Comparison of ENCODE assay signal across 7 mouse cellular contexts in the genomic region with DNA sequence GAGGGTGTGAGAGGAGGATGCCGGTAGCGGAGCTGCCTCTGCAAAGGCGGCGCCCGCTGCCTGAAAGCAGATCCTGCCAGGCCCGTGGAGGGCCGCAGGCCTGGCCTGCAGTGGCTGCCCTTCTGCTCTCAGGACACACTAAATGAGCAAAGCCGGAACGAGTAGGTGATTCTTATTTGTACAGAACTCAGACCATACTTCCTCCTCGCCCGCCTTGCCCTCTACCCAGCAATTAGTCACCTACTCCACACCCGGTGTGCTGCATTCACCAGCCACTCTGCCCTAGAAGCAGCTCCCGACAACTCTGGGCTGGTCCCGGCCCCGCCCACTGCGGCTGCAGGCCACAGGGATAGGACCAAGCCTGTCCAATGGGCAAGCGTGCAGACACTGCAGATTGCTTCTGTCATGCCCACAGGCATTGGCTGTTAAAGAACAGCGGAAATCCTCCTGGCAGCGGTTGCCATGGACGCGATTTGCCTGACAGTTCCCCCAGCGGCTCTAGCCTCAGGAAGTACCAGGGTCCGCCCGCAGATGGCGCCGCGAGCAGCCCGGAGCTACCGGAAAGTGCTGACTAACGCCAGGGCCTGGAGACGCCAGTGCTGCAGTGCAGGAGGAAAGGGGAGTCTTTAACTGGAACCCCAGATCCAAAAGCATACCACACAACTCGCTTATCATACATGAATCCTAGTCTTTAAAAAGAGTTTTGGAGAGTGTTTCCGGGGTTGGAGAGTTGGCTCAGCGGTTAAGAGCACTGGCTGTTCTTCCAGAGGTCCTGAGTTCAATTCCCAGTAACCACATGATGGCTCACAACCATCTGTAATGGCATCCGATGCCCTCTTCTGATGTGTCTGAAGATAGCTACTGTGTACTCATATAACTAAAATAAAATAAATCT. TPM values are rescaled to one million over a fixed set of nuclear protein-coding genes. Genes with fewer than 3 reads are reported as not detected.
A peak's percentile ranks its signal among the peaks of the same experiment; 100 is the strongest.
DNase-seq lines count a peak whose midpoint lies in the region; ATAC-seq lines count a peak whose summit lies in the region.

No protein-coding gene starts in this region.

- ATAC-seq in intestine, embryonic 15.5 days = peak; percentile 100

- H3K9ac ChIP-seq in intestine, embryonic 15.5 days = peak overlapping the region; percentile 57

- no peaks in the 10 kb centered on the region for H3K36me3 ChIP-seq in intestine, embryonic 15.5 days
- peaks cover 4% of the 10 kb centered on the region; the same call in 1 of the 2 replicates for H3K36me3 ChIP-seq in midbrain, embryonic 10.5 days

- no peaks in the 10 kb centered on the region for H3K27me3 ChIP-seq in intestine, embryonic 15.5 days (replicated peaks)
- H3K27me3 ChIP-seq in midbrain, embryonic 10.5 days (ENCODE audit: low read depth, poor library complexity, severe bottlenecking) = no peaks in the 10 kb centered on the region

- H3K4me3 ChIP-seq in intestine, embryonic 15.5 days (replicated peaks) = peak overlapping the region; percentile 44
- H3K4me3 ChIP-seq in midbrain, embryonic 10.5 days = peak overlapping the region; percentile 56

- no peaks in the 10 kb centered on the region for H3K9me3 ChIP-seq in intestine, embryonic 15.5 days
- H3K9me3 ChIP-seq in midbrain, embryonic 10.5 days (replicated peaks) = no peaks in the 10 kb centered on the region

- peak overlapping the region; percentile 71 for H3K4me2 ChIP-seq in intestine, embryonic 15.5 days (replicated peaks)

- peaks cover 9% of the 10 kb centered on the region; the same call in 1 of the 2 replicates for H3K4me1 ChIP-seq in intestine, embryonic 15.5 days (replicated peaks)
- H3K4me1 ChIP-seq in midbrain, embryonic 10.5 days = peaks cover 21% of the 10 kb centered on the region

- 3% methylated on average over 35 of the region's 35 CpGs for WGBS in intestine, embryonic 15.5 days
- WGBS in midbrain, embryonic 10.5 days = 5% methylated on average over 35 of the region's 35 CpGs

- peak; percentile 100 for DNase-seq in adrenal gland, adult 2 months
- peak; percentile 97 for DNase-seq in embryo, embryonic 11.5 days (ENCODE audit: low read depth, low spot score)
- peak; percentile 100 for DNase-seq in gastrocnemius, postnatal 36 days
- peak; percentile 100 for DNase-seq in left cerebral cortex, postnatal 25 days (ENCODE audit: low spot score in 2 of 2)
- DNase-seq in midbrain, embryonic 10.5 days (ENCODE audit: low spot score) = peak; percentile 100
- peak; percentile 100 for DNase-seq in right cerebral cortex, postnatal 4 days

- H3K27ac ChIP-seq in intestine, embryonic 15.5 days = peak overlapping the region; percentile 85
- peak overlapping the region; percentile 79 for H3K27ac ChIP-seq in midbrain, embryonic 10.5 days (replicated peaks)

- intact Hi-C loops in gastrocnemius, postnatal 36 days (cut with DNase I) = no loop called here
- intact Hi-C loops in left cerebral cortex, postnatal 25 days (cut with DNase I) = loop anchor here (2.0 to 5.0 kb wide), 2 partner anchors 80 to 254 kb away; no protein-coding TSS in a partner anchor

RNA-seq across cellular contexts. Expression of gene Rab35, which starts 21.2 kb away (rescaled TPM):
- total RNA-seq in adrenal gland, adult 2 months (2021) = 10 to 100 TPM; 64.2 to 66.2 TPM
- 65.8 and 73.8 TPM in 2 replicates for polyA plus RNA-seq in adrenal gland, adult 2 months (2012; rRNA removed)
- total RNA-seq in gastrocnemius, postnatal 36 days (2021) = 10 to 100 TPM; 31.8 to 32.8 TPM
- polyA plus RNA-seq in intestine, embryonic 15.5 days (2015; fragmentation: Nextera tagmentation; extraction: Ambion mirVana) = 16.3 and 16.5 TPM in 2 replicates
- 10 to 100 TPM; 86.0 to 96.7 TPM for total RNA-seq in left cerebral cortex, postnatal 25 days (2021)
- 11.8 and 13.3 TPM in 2 replicates for polyA plus RNA-seq in midbrain, embryonic 10.5 days (2016; fragmentation: Nextera tagmentation; extraction: Ambion mirVana)

Comparison
In these comparisons a context has a peak if more than half of its experiments do, and no peak if none do; other contexts are left out.
1. Peak in every context shown above with its lines: DNase-seq, ATAC-seq, H3K4me3 ChIP-seq and H3K27ac ChIP-seq.